Mouse (Mus musculus): ENCODE measurements around the gene Zmynd15. TPM values are rescaled to one million over a fixed set of nuclear protein-coding genes. Genes with fewer than 3 reads are reported as not detected.

The Zmynd15 gene
- not detected in 2 replicates for polyA plus RNA-seq (2012)

DNA sequence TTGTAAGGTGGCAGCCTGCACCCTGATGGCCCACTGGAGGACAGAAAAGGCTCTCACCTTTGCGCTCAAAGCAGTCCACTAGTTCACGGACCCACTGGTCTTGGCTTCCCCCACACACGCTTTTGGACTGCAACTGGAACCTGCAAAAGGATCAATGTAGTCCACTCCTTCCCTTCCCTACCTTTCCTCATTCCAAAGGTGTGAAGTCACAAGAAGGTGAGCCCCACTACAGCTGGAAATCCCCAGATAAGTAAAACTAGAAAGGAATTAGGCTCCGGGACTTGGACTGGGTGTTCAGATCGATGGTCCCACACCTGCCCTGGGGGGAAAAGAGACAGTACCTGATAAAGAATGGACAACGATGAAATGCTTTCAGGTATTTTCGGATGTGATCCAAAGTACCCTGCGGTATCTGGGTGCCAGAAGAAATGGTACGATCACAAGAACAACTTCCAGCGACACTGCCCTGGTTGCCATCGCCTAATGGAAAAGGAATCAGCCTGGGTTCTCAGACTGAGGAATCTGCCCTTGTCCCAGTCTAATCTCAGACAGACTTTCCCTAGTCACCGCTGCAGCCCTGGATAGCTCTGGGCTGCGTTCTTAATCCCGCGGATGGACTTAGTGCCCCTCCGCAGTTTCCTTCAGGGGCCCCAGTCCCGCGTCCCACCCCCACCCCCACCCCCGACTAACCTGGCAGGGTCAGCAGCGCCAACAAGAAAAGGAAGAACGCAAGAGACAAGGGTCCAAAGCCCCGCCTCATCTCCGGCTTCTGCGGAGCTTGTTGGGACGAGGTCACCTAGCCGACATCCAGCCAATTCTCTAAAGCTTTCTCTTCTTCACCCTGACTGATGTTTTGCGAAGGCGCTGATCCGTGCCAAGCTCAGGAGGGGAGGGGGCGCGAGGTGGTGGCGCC lies at the start of gene Zmynd15:
Gene Zmynd15 (plus strand): TSS at position 746 of the 913 bp plus-strand sequence.
- TF ChIP-seq GATA1 (IDR thresholded peaks at IDR 0.05; ENCODE audit: low read length) = no peak

- no peak for TF ChIP-seq GATA1 (IDR thresholded peaks at IDR 0.05; ENCODE audit: low read length)
These were observed 49.5 kb upstream of the Zmynd15 start, which contains the start of gene Pelp1 for GRCm38 (mm10) chr11:70409594-70410296. TSS of gene Pelp1 (minus strand) at chr11:70410031.

DNA sequence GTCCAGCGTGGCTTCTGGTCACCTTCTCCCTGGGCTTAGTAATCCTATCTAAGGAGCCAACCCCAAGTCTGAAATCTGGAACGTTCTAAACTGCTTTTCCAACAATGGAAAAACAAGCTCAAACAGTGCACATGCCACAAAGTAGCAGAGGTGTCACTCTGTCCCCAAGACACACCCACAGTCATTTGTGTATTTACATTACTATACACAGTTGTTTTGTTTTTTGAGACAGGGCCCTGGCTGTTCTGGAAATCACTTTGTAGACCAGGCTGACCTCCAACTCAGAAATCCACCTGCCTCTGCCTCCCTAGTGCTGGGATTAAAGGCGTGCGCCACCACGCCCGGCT lies 49.0 kb upstream of the Zmynd15 start:
- no peak for TF ChIP-seq GATA1 (IDR thresholded peaks at IDR 0.05; ENCODE audit: low read length)

DNA sequence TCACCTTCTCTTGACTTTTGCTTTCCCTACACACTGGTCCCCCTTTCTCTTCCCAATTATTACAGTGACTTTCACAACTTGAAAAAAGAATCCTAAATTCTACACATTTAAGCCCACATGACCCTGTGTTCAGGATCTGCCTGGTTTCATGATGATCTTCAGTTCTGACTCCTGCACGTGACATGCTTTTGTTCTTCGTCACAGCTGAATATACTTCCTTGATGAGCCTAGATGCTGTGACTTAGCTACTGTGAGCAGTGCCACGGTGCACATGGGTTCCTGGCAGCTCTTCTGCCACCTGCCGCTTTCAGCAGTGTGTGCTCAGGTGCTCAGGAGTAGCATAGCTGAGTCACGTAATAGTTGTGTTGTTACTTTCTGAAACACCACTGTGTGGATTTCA lies 46.6 kb upstream of the Zmynd15 start:
- no peak for TF ChIP-seq GATA1 (IDR thresholded peaks at IDR 0.05; ENCODE audit: low read length)

DNA sequence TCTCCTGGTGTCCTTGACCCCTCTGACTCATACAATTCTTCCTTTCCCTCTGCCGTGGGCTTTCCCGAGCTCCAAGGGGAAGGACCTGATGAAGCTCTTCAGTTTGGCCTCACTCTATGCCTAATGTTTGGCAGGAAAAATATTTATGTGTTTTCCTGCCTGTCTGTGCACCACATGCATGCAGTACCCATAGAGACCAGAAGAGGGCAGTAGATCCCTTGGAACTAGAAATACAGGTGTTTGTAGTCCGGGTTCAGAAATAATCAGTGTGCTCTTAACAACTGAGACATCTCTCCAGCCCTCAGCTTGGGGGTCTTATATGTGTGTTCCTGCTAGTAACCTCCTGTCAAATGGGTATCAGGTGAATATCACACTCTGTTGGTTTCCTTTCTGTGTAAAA lies 45.3 kb upstream of the Zmynd15 start:
- no peak for TF ChIP-seq GATA1 (IDR thresholded peaks at IDR 0.05; ENCODE audit: low read length)

DNA sequence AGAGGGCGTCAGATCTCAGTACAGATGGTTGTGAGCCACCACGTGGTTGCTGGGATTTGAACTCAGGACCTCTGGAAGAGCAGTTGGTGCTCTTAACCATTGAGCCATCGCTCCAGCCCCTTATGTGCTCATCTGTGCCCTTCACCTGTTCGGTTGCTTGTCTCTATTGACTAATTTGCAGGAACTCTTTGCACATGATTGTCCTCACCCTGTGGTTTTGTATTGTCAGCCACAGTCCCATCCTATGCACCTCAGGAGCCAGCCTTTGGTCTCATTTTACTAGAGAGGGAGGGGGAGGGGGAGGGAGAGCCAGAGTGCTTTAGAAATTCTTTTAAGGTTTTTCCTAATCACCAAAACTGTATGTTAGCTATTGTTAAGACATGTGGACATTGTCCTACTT lies 41.0 kb upstream of the Zmynd15 start:
- TF ChIP-seq GATA1 (IDR thresholded peaks at IDR 0.05; ENCODE audit: low read length) = no peak

GRCm38 (mm10) chr11:70419486-70419885 lies 39.7 kb upstream of the Zmynd15 start:
- TF ChIP-seq GATA1 (IDR thresholded peaks at IDR 0.05; ENCODE audit: low read length) = no peak

- TF ChIP-seq GATA1 (IDR thresholded peaks at IDR 0.05; ENCODE audit: low read length) = no peak
These were observed 27.7 kb upstream of the Zmynd15 start for GRCm38 (mm10) chr11:70431574-70431973.

DNA sequence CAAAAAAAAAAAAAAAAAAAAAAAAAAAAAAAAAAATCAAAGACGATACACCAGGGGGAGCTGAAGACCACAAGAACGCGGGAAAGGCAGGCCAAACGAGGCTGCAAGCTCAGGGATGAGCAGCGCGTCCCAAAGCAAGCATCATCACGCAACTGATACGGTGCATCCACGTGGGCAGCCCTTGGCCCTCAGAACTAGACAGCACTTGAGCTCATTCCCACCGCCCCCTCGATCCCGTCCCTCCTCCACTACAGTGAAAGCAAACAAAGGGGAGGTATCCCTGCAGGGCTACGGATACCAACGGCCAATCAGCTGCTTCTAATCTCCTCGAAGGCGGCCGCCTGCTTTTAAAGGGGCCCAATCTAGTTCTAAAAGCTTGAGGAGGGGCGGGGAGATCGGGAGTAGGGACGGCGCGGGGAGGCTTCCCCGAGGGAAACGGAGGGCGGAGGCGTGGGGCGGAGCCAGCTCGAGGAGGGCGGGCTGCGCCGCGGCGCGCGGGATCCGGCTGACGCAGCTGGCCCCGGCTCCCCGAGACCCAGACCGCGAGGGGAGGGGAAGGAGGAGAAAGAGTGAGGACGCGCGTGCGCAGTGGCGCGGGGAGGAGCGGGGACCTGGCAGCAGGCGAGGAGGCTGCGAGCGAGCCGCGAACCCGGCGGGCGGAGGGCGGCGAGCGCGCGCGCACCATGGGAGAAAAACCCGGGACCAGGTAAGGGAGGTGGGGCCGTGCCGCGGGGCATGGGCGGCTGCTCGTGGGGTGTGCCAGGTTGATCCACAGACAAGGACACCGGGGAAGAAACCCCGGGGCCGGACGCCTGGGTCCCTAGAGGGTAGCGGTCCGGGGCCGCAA lies 27.0 kb upstream of the Zmynd15 start, which contains the start of gene Arrb2:
Gene Arrb2 (plus strand): TSS at position 588 of the 847 bp plus-strand sequence.
- TF ChIP-seq GATA1 (IDR thresholded peaks at IDR 0.05; ENCODE audit: low read length) = no peak

DNA sequence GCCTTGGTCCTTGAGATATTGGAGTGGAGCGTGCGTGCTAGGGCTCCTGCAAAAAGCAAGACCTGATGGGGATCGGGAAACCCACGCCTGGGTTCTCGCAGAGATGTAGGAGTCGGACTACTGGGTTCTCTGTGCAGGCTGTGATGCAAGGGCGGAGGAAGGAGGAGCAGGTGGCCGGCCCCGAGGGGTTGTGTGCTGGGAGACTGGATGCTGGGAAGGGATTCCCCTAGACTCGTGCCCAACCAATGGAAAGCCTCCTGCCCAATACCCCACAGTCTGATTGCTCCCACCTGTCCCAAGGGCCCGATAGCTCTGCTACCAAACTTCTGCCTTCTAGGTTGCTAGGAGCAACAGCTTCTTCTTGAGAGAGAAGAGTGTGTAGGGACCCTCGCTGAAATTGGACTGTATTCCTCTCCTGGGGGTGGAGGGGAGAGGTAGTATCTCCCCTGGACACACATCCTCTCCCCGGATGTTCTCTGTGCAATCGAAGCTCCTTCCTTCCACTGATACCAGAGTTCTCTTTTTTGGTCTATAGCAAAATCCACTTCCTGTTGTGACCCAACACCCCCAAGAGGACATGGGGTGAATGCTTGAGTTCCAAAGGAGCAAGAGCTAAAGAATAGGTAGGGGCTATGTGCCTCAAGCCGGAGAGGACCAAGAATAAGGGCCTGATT lies 26.2 kb upstream of the Zmynd15 start:
- no peak for TF ChIP-seq GATA1 (IDR thresholded peaks at IDR 0.05; ENCODE audit: low read length)

GRCm38 (mm10) chr11:70433569-70433943 lies 25.7 kb upstream of the Zmynd15 start:
- TF ChIP-seq GATA1 (IDR thresholded peaks at IDR 0.05; ENCODE audit: low read length) = no peak

DNA sequence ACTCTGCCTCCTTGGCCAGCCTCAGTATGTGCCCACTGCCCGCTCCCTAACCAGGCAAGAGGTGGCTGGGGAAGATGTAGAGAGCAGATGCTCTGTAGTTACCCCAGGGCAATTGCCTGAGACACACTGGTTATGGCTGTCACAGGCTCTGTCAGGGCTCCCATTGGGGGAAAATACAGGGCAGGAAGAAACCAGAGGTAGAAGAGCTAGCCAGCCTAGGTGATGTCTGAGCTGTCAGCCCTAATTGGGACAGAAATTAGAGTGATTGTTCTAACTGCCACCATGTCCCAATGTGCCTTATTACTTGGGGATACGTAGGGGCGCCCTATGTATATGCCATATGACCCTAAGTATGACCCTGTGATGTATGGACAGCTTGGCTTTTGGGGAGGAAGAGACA lies 25.3 kb upstream of the Zmynd15 start:
- TF ChIP-seq GATA1 (IDR thresholded peaks at IDR 0.05; ENCODE audit: low read length) = no peak

DNA sequence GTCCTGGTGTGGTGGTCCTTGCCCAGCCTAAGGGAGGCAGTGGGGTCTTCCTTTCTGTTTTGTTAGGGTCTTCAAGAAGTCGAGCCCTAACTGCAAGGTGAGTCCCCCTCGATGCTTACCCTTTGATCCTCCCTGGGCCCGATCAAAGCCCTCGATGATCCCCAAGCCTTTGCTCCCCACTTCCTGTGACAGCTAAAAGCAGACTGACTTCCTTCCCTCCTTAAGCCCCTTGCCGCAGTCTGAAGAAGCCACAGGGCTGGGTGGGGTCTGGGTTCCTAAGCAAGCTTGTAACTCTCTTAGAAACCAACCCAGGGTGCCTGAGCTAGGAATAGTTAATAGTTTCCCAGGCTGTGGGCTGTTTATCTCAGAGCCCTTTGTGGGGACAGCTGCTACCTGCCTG lies 23.8 kb upstream of the Zmynd15 start:
- no peak for TF ChIP-seq GATA1 (IDR thresholded peaks at IDR 0.05; ENCODE audit: low read length)

DNA sequence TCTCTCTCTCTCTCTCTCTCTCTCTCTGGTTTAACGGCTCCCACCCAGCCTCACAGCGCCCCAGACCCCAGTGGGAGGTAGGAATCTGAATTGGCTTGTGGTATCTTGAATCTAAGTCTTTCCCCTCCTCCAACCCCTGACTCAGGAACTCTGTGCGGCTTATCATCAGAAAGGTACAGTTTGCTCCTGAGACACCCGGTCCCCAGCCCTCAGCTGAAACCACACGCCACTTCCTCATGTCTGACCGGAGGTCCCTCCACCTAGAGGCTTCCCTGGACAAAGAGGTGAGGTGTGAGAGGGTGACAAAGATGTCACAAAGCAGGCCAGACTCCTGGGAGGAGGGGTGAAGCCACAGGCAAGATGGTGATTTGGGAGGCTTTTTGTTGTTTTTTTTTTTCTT lies 21.8 kb upstream of the Zmynd15 start:
- no peak for TF ChIP-seq GATA1 (IDR thresholded peaks at IDR 0.05; ENCODE audit: low read length)

GRCm38 (mm10) chr11:70438728-70439374 lies 20.4 kb upstream of the Zmynd15 start:
- no peak for TF ChIP-seq GATA1 (IDR thresholded peaks at IDR 0.05; ENCODE audit: low read length)
